Mouse (Mus musculus): Measurements from ENCODE around the gene Apopt1. TPM values are rescaled to one million over a fixed set of nuclear protein-coding genes. Genes with fewer than 3 reads are reported as not detected.

Gene Apopt1
- 10 to 100 TPM; 39.8 to 41.6 TPM for total RNA-seq (2021)

- intact Hi-C loops (cut with DNase I): loop anchor here (5.0 kb wide), 1 partner anchor 46 kb away; no protein-coding TSS in a partner anchor
- DNase-seq (ENCODE audit: low spot score in 2 of 2): peak; percentile 93 to 94
Measured at GRCm38 (mm10) chr12:111713004-111713651, at the start of gene Apopt1, which contains the start of gene Bag5. Gene Apopt1, plus strand, starts transcription at chr12:111713261. Gene Bag5, minus strand, starts transcription at chr12:111713257.

GRCm38 (mm10) chr12:111664144-111664634, 48.9 kb upstream of the Apopt1 start:
- intact Hi-C loops (cut with DNase I): no loop called here
- no peak for DNase-seq (ENCODE audit: low spot score in 2 of 2)

- DNase-seq (ENCODE audit: low spot score in 2 of 2): no peak
- intact Hi-C loops (cut with DNase I): loop anchor here (5.0 kb wide), 1 partner anchor 47 kb away; the partner anchor contains the start of genes Apopt1 and Bag5
Measured at GRCm38 (mm10) chr12:111665041-111665880, 47.8 kb upstream of the Apopt1 start.

DNA sequence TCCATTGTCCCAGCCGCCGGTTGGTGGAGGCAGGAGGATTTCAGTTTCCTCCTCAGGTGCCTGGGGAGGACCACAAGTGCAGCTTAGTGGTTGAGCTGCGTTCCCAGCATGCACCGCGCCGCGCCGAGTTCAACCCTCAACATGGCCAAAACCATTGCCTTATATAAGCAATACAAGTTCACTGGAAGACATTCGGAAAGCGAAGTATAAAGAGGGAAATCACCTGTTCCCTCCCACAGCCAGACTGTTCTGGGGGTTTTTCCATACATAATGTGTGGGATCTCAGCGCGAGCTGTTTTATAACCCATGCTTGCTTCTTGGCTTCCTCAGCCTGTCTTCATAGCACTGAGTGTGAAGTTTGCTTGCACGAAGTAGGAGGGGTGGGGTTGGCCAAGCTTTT, 46.7 kb upstream of the Apopt1 start:
- peak; percentile 78 to 87 for DNase-seq (ENCODE audit: low spot score in 2 of 2)
- intact Hi-C loops (cut with DNase I): loop anchor here (5.0 kb wide), 1 partner anchor 46 kb away; the partner anchor contains the start of genes Apopt1 and Bag5

GRCm38 (mm10) chr12:111667421-111667820, 45.6 kb upstream of the Apopt1 start:
- intact Hi-C loops (cut with DNase I): loop anchor here (5.0 kb wide), 1 partner anchor 45 kb away; the partner anchor contains the start of genes Apopt1 and Bag5
- no peak for DNase-seq (ENCODE audit: low spot score in 2 of 2)

GRCm38 (mm10) chr12:111668457-111668912, 44.6 kb upstream of the Apopt1 start:
- intact Hi-C loops (cut with DNase I): loop anchor here (2.0 to 5.0 kb wide), 2 partner anchors 44 to 64 kb away; partner anchors contain the start of genes Apopt1 and Bag5
- DNase-seq (ENCODE audit: low spot score in 2 of 2): peak; percentile 92 to 95

GRCm38 (mm10) chr12:111669000-111669788, 43.9 kb upstream of the Apopt1 start:
- intact Hi-C loops (cut with DNase I): loop anchor here (2.0 to 5.0 kb wide), 2 partner anchors 43 to 64 kb away; partner anchors contain the start of genes Apopt1 and Bag5
- DNase-seq (ENCODE audit: low spot score in 2 of 2): peak in 1 of 2 experiments; percentile 39

GRCm38 (mm10) chr12:111669961-111670360, 43.1 kb upstream of the Apopt1 start:
- peak in 1 of 2 experiments; percentile 33 for DNase-seq (ENCODE audit: low spot score in 2 of 2)
- intact Hi-C loops (cut with DNase I): loop anchor here (2.0 to 5.0 kb wide), 2 partner anchors 42 to 63 kb away; partner anchors contain the start of genes Apopt1 and Bag5

DNA sequence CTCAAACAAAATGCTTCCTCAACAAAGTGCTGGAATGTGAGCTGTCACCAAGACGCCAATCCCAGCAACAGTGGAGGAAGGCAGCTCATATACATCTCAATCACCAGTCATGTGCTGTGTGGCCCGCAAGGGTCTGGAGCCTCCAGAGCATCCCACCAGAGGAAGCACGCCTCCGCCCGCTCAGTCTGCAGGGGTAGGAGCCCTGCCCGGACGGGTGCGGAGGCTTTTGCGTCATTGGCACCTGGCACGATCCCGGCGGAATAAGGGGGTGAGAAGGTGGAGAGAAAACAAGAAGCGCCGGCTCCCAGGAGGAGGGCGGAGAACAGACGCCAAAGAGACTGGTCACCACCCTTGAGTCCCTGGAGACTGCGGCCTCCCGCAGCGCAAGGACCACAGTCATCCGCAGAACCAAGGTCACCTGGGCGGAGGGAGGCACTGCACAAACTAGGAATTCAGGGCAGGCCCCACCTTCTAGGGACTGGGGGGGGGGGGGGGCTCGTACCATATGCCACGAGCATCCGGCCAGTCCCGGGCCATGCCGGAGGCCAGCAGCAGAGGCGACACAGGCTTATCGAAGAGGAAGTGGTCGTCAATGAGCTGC, 42.6 kb upstream of the Apopt1 start:
- DNase-seq (ENCODE audit: low spot score in 2 of 2): peak; percentile 69 to 88
- intact Hi-C loops (cut with DNase I): no loop called here

DNA sequence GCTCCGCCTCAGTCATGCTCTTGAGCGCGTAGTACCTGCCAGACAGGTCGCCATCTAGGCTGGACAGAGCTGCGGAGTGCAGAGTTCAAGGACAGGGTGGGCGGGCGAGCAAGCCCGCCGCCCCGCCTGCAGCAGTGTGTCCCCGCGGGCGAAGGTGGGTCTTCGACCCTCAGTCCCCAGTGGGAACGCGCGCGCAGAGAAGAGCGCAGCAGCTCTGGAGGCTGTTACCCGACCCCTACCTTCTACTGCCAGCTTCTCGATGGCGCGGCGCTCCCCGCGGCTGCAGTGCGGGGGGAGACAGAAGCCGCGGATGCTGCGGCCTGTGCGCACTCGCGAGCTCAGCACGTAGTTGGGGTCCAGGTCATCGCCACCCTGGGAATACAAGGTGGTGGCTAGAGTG, 42.1 kb upstream of the Apopt1 start:
- intact Hi-C loops (cut with DNase I): loop anchor here (1.0 kb wide), 1 partner anchor 24 kb away; no protein-coding TSS in a partner anchor
- DNase-seq (ENCODE audit: low spot score in 2 of 2): peak in 1 of 2 experiments; percentile 56

GRCm38 (mm10) chr12:111671431-111671902, 41.6 kb upstream of the Apopt1 start:
- DNase-seq (ENCODE audit: low spot score in 2 of 2): peak; percentile 79 to 82
- intact Hi-C loops (cut with DNase I): loop anchor here (1.0 kb wide), 1 partner anchor 24 kb away; no protein-coding TSS in a partner anchor

DNA sequence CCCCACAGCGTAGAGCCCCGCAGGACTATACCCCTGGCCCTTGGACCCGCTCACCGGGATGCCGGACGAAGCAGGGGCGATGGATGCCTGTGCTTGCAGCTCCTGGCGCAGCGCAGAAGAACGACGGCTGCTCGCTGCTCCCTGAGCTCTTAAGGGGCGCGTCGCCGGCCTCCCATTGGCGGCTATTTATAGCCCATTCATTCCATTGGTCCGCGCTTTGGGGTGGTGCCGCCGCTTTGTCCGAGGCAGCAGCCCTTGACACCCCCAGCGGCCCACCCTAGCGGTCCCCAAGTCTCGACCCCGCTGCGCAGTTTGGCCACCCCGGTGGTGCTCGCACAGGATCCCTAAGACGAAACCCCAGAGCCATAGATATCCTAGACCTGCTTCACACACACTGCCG, 40.9 kb upstream of the Apopt1 start, which contains the start of gene Ckb:
Gene Ckb (minus strand): TSS at position 163 of the 400 bp plus-strand sequence.
- intact Hi-C loops (cut with DNase I): no loop called here
- peak; percentile 93 to 94 for DNase-seq (ENCODE audit: low spot score in 2 of 2)

- intact Hi-C loops (cut with DNase I): no loop called here
- no peak for DNase-seq (ENCODE audit: low spot score in 2 of 2)
Measured at GRCm38 (mm10) chr12:111672581-111672980, 40.5 kb upstream of the Apopt1 start.

DNA sequence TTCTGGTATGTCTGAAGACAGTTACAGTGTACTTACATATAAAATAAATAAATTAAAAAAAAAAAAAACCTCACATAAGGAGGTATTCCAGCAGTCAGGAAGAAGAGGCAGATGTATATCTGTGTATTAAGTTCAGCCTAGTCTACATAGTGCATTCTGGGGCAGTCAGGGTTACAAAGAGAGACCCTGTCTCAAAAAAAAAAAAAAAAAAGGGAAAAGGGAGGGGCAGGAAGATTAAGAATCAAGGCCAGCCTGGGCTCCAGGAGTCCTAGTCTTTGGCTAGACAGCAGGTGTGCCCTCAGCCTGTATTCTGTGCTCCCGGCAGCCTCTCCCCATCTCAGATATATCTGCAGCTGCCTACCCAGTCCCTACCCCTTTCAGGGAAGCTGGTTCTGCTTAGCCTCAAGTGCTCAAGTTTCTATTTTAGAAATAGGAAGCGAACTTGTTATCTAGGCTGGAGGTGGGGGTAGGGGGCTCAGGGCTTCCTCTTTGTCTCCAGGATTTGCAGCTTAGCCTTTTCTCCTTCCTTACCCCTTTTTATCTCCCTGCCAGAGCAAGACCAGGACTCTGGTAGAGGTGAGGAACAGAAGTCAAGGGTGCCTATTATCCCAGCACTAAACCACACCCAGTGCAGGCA, 38.1 kb upstream of the Apopt1 start:
- intact Hi-C loops (cut with DNase I): no loop called here
- DNase-seq (ENCODE audit: low spot score in 2 of 2): no peak

DNA sequence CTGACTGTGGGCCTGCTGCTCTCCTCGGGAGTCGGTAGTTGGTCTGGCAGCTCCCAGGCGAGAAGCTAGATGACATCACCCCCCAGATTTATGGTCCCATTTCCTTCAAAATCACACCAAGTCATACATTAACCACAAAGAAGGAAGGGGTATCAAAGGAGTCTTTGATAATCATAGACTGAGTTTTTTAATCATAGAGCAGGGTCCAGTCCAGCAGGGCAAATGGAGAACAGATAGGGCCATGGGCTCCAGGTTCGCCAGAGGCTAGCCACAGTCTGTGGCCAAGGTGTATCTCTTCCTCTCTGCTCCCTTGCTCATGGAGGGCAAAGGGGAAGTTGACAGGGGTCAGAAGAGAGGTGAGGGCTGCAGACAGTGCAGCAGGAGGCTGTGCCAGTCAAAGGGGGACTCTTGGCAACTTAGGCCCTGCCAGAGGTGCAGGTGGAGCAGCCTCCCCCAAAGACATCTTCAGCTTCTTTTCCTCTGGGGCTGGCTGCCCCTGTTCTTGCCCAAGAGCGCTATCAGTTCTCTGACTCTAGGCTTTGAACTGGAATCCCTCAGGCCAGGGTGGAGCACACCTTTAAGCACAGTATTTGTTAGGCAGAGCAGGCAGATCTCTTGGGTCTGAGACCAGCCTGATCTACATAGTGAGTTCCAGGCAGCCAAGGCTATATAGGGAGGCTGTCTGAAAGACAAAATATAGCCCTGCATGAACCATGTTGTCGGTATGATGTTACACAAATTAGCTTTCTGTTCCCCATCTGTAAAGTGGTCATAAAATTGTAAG, 37.1 kb upstream of the Apopt1 start:
- intact Hi-C loops (cut with DNase I): no loop called here
- no peak for DNase-seq (ENCODE audit: low spot score in 2 of 2)

GRCm38 (mm10) chr12:111677421-111677820, 35.6 kb upstream of the Apopt1 start:
- intact Hi-C loops (cut with DNase I): no loop called here
- peak in 1 of 2 experiments; percentile 42 for DNase-seq (ENCODE audit: low spot score in 2 of 2)

Data from left cerebral cortex, postnatal 36 days (tissue).